Mouse (Mus musculus): Measurements from ENCODE around the gene 4833427G06Rik.
"Not testable (repeated sequence)": the region's sequence is repeated elsewhere in the genome, so short reads cannot be mapped to it uniquely, and the experiment has no call there.

4833427G06Rik gene

DNA sequence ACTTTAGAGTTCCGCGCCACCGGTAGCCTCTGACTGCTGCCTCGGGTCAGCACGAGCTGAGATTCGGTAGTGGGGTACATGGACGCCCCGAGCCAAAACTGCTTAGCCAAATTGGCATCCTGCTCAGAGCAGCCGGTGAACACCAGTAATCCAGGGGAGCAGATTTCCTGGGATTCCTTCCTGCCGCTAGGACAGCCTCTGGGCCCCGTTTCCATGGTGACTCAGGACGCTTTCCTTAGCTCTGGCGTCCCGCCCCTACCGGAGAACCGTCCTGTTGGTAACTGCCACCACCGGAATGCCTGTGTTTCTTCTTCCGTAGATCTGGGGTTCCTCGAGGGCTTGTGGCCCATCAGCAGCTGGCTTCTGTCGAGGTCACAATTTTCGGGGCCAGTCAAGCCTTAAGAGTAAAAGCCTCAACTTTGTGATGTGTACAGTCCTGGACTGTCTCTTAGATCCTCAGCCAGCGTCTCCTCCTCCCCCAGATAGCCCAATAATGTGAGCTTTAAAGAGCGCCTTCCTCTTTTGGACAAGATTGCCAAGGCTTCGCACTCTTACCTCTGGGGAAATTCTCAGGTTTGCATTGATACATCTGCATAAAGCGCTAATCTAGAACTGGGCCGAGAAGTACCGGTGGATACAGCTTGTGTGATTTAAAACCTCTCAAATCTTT, at the start of gene 4833427G06Rik:
TSS of gene 4833427G06Rik (minus strand) at position 323 of the 670 bp plus-strand sequence.
- in situ Hi-C loops (cut with MboI; ENCODE audit: low pct_unique_long_range_greater_than_20kb in 1 of 2, low sequenced_read_pairs in 2 of 2, unreplicated experiment in 1 of 2) = no loop called here

DNA sequence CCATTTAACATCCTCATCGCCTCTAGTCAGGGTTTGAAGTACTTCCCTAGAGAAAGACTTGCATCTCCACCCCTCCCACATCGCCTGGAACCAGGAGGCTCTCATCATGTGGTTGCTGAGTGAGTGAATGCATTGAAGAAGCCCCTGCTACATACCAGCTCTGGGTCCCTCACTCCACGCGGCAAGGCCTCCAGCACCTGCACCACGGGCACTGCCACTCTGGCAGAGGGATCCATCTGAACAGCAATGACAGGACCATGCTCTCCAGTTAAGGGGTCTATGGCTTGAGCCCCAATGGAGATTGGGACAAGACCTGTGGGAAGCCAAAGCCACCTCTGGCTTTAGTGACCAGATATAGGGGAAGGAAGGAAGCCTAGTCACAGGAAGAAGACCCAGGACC, 45.4 kb upstream of the 4833427G06Rik start:
- in situ Hi-C loops (cut with MboI; ENCODE audit: low pct_unique_long_range_greater_than_20kb in 1 of 2, low sequenced_read_pairs in 2 of 2, unreplicated experiment in 1 of 2) = loop anchor here in 1 of 2 experiments (5.0 kb wide), 1 partner anchor 295 kb away; no protein-coding TSS in a partner anchor

GRCm38 (mm10) chr9:51146496-51146895, 44.6 kb upstream of the 4833427G06Rik start:
- in situ Hi-C loops (cut with MboI; ENCODE audit: low pct_unique_long_range_greater_than_20kb in 1 of 2, low sequenced_read_pairs in 2 of 2, unreplicated experiment in 1 of 2) = loop anchor here in 1 of 2 experiments (5.0 kb wide), 1 partner anchor 294 kb away; no protein-coding TSS in a partner anchor

- in situ Hi-C loops (cut with MboI; ENCODE audit: low pct_unique_long_range_greater_than_20kb in 1 of 2, low sequenced_read_pairs in 2 of 2, unreplicated experiment in 1 of 2) = no loop called here
These were observed 42.3 kb upstream of the 4833427G06Rik start for GRCm38 (mm10) chr9:51144218-51144617.

- in situ Hi-C loops (cut with MboI; ENCODE audit: low pct_unique_long_range_greater_than_20kb in 1 of 2, low sequenced_read_pairs in 2 of 2, unreplicated experiment in 1 of 2) = no loop called here
These were observed 41.6 kb upstream of the 4833427G06Rik start for GRCm38 (mm10) chr9:51143437-51143836.

- in situ Hi-C loops (cut with MboI; ENCODE audit: low pct_unique_long_range_greater_than_20kb in 1 of 2, low sequenced_read_pairs in 2 of 2, unreplicated experiment in 1 of 2) = no loop called here
These were observed 38.8 kb upstream of the 4833427G06Rik start for GRCm38 (mm10) chr9:51140711-51141110.

GRCm38 (mm10) chr9:51139401-51139800, 37.5 kb upstream of the 4833427G06Rik start:
- in situ Hi-C loops (cut with MboI; ENCODE audit: low pct_unique_long_range_greater_than_20kb in 1 of 2, low sequenced_read_pairs in 2 of 2, unreplicated experiment in 1 of 2) = not testable (repeated sequence)

DNA sequence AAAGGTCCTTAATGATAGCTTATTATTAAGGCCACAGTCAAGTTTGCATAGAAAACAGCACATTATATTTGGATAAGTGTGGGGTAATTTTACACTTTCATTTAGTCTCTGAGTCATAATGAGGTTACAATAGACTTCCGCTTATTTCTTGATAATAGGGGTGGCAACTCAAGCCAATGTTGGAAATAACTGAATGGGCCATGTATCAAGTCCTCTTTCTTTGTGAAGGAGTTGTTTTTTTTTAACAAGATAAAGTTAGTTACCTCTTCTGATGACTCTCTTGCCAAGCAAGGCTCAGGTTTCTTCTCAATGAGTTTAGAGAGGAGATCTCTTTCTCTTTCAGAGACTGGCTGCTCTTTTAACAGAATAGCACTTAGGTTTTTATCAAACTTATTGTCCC, 36.4 kb upstream of the 4833427G06Rik start:
- in situ Hi-C loops (cut with MboI; ENCODE audit: low pct_unique_long_range_greater_than_20kb in 1 of 2, low sequenced_read_pairs in 2 of 2, unreplicated experiment in 1 of 2) = no loop called here

DNA sequence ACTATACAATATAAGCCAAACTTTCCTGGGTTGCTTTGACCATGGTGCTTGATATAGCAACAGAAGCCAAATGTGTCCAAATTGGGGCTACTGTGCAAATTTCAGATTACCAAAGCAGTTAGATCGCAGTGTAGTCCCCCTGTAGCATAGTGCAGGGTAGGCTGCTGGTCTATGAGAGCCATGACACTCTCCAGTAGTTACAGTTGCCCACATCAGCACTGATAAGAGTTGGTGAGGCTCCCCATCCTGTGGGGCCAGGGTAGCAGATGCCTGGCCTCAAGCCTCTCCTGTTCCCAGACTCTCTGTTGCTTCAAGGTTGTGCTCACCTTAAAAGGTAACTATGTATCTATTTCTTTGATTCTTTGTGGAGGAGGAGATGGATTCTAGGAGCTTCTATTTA, 36.0 kb upstream of the 4833427G06Rik start:
- in situ Hi-C loops (cut with MboI; ENCODE audit: low pct_unique_long_range_greater_than_20kb in 1 of 2, low sequenced_read_pairs in 2 of 2, unreplicated experiment in 1 of 2) = no loop called here

DNA sequence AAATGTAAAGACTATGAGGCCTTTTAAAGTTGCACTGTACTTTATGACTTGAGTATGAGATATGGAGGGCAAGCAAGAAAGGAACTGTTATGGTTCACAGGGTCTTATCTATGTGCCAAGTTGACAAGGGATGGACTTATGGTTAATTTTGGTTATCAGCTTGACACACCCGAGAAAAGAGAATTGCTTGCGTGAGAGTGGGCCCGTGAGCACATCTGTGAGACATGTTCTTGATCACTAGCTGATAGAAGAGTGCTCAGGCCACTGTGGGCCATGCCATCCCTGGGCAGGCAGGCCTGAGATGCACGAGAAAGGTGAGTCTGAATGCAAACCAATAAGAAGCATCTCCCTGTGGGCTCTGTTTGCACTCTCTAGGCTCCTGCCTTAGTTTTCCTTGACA, 35.6 kb upstream of the 4833427G06Rik start:
- in situ Hi-C loops (cut with MboI; ENCODE audit: low pct_unique_long_range_greater_than_20kb in 1 of 2, low sequenced_read_pairs in 2 of 2, unreplicated experiment in 1 of 2) = no loop called here

- in situ Hi-C loops (cut with MboI; ENCODE audit: low pct_unique_long_range_greater_than_20kb in 1 of 2, low sequenced_read_pairs in 2 of 2, unreplicated experiment in 1 of 2) = no loop called here
These were observed 35.1 kb upstream of the 4833427G06Rik start for GRCm38 (mm10) chr9:51136985-51137384.

GRCm38 (mm10) chr9:51114767-51115166, 12.9 kb upstream of the 4833427G06Rik start:
- in situ Hi-C loops (cut with MboI; ENCODE audit: low pct_unique_long_range_greater_than_20kb in 1 of 2, low sequenced_read_pairs in 2 of 2, unreplicated experiment in 1 of 2) = no loop called here

DNA sequence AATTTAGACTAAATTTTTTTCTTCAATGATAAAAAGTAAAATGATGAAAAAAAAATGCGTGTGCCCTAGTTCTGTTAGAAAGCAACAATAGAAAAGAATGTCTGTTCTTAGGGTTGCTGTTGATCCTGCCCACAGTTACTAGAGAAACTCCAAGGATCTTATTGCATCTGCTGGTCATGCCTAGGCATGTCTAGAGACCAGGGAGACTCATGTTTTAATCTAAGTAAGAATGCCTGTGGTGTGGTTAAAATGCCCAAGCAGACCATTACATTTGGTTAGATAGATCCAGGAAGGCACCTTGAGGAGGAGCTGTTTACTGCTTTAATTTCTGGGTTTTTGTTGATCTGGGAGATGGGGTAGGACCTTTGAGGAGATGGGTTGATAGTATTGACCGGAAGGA, 3.9 kb upstream of the 4833427G06Rik start:
- in situ Hi-C loops (cut with MboI; ENCODE audit: low pct_unique_long_range_greater_than_20kb in 1 of 2, low sequenced_read_pairs in 2 of 2, unreplicated experiment in 1 of 2) = no loop called here

GRCm38 (mm10) chr9:51103808-51104514, 2.1 kb upstream of the 4833427G06Rik start:
- in situ Hi-C loops (cut with MboI; ENCODE audit: low pct_unique_long_range_greater_than_20kb in 1 of 2, low sequenced_read_pairs in 2 of 2, unreplicated experiment in 1 of 2) = no loop called here

- in situ Hi-C loops (cut with MboI; ENCODE audit: low pct_unique_long_range_greater_than_20kb in 1 of 2, low sequenced_read_pairs in 2 of 2, unreplicated experiment in 1 of 2) = no loop called here
These were observed 1.3 kb upstream of the 4833427G06Rik start for GRCm38 (mm10) chr9:51102963-51103807.

DNA sequence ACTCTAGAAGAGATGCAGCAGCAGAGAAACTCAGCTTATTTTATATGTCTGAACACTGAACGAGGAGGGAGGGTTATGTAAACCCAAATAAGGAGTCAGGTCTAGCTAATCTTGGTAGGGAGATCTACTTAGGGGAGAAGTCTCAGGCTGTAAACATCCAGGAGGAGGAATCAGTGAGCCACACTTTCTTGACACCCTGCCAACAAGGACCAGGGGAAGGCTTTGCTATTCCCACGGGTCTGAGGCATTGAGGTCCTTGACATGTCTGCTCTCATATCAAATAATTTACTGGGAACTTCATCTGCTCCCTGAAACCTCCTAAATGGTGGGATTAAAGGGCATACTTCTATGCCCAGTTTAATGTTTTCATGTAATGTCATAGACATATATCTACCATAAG, 5.6 kb downstream of the 4833427G06Rik start:
- in situ Hi-C loops (cut with MboI; ENCODE audit: low pct_unique_long_range_greater_than_20kb in 1 of 2, low sequenced_read_pairs in 2 of 2, unreplicated experiment in 1 of 2) = no loop called here

- in situ Hi-C loops (cut with MboI; ENCODE audit: low pct_unique_long_range_greater_than_20kb in 1 of 2, low sequenced_read_pairs in 2 of 2, unreplicated experiment in 1 of 2) = no loop called here
These were observed 8.2 kb downstream of the 4833427G06Rik start for GRCm38 (mm10) chr9:51093697-51094096.

DNA sequence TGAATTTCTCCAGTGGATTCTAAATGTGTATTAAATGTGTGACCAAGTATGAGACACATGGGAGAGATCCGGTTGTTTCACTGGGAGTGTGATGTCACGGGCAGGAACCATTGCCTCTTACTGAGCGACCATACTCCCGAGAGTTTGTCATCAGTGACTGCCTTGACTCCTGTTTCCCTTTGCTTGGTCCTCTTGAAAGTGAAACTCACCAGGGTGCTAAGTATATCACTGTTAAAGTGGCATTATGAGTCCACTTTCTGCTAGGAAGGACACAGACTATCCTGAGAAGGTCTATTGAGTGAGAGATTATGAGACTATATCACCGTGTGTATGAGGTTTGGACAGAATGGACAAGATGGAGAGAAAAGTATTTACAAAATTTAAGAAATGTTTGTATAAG, 20.3 kb downstream of the 4833427G06Rik start:
- in situ Hi-C loops (cut with MboI; ENCODE audit: low pct_unique_long_range_greater_than_20kb in 1 of 2, low sequenced_read_pairs in 2 of 2, unreplicated experiment in 1 of 2) = no loop called here

GRCm38 (mm10) chr9:51076979-51077315, 24.9 kb downstream of the 4833427G06Rik start, which contains the start of gene Layn:
Layn (minus strand) TSS chr9:51077094.
- in situ Hi-C loops (cut with MboI; ENCODE audit: low pct_unique_long_range_greater_than_20kb in 1 of 2, low sequenced_read_pairs in 2 of 2, unreplicated experiment in 1 of 2) = no loop called here
